Mouse (Mus musculus) kidney, embryonic 16.5 days (tissue): ENCODE data around the gene Myo10. TPM values are rescaled to one million over a fixed set of nuclear protein-coding genes. Genes with fewer than 3 reads are reported as not detected.

Experiments used
- ATAC-seq: fragments of 200-750 bp; cut with Nextera tagmentation; 2 replicates; pipeline ENCODE4 v1.8.0; 2017; ENCODE audit warnings: moderate TSS enrichment; ENCODE audit not compliant: low FRiP score, low TSS enrichment
- H3K27ac ChIP-seq: fragments of 300-500 bp; sonication (generic); 2 replicates; pipeline ENCODE4 v1.5.1; 2014; ENCODE audit warnings: low read length
- H3K27me3 ChIP-seq: fragments of 300-500 bp; sonication (generic); 2 replicates; pipeline ENCODE4 v1.6.1; 2014; ENCODE audit warnings: low read length, control low read depth, mixed read lengths; ENCODE audit not compliant: insufficient read depth
- H3K36me3 ChIP-seq: fragments of 300-500 bp; sonication (generic); 2 replicates; pipeline ENCODE4 v1.6.1; 2014; ENCODE audit warnings: low read length, control low read depth, mixed read lengths; ENCODE audit not compliant: insufficient read depth
- H3K4me1 ChIP-seq: fragments of 300-500 bp; sonication (generic); 2 replicates; pipeline ENCODE4 v1.6.1; 2014; ENCODE audit warnings: low read length, control low read depth, mixed read lengths; ENCODE audit not compliant: insufficient read depth
- H3K4me2 ChIP-seq: fragments of 300-500 bp; sonication (generic); replicated peaks from 2 replicates; pipeline ENCODE4 v1.6.1; 2014; ENCODE audit warnings: low read depth, low read length
- H3K4me3 ChIP-seq: fragments of 300-500 bp; sonication (generic); 2 replicates; pipeline ENCODE4 v1.5.1; 2014; ENCODE audit warnings: mild to moderate bottlenecking, low read length
- H3K9ac ChIP-seq: fragments of 300-500 bp; sonication (generic); replicated peaks from 2 replicates; pipeline ENCODE4 v1.6.1; 2014; ENCODE audit warnings: low read length
- H3K9me3 ChIP-seq: fragments of 300-500 bp; sonication (generic); 2 replicates; pipeline ENCODE4 v1.6.1; 2016; ENCODE audit warnings: low read length, control low read depth
- WGBS: fragments of 180-500 bp; shearing (Covaris S2); extraction: QIAGEN DNeasy Blood & Tissue Kit; methylation state at CpG from one replicate; pipeline ENCODE4 v1.1.7; 2014; 5-methylcytosine and 5-hydroxymethylcytosine counted together
- polyA plus RNA-seq: library from polyadenylated mRNA; unstranded; fragments of >200 nt; fragmentation: Nextera tagmentation; extraction: Ambion mirVana; gene quantifications from 2 replicates; pipeline ENCODE4 v1.2.1, GENCODE M21; 2015

Gene Myo10
- polyA plus RNA-seq, 1 experiment from 2014 or later, result 33.2 TPM

- Histone ChIP-seq H3K36me3 (no peaks in the 10 kb centered on the region), H3K4me3 (no peak overlapping the region), H3K27me3 (no peaks in the 10 kb centered on the region), H3K9ac (no peak overlapping the region), H3K4me2 (no peak overlapping the region), H3K4me1 (peaks cover 35% of the 10 kb centered on the region), H3K9me3 (no peaks in the 10 kb centered on the region), H3K27ac (peak overlapping the region; percentile 68)
- peak; percentile 92 for ATAC-seq
- WGBS, result 69% methylated on average over 11 of the region's 11 CpGs
Observed at GRCm38 (mm10) chr15:25589318-25589902, 32.9 kb upstream of the Myo10 start.

- H3K4me2 ChIP-seq, result no peak overlapping the region
- H3K36me3 ChIP-seq, result no peaks in the 10 kb centered on the region
- no peaks in the 10 kb centered on the region for H3K27me3 ChIP-seq
- ATAC-seq, result peak; percentile 65; the same call in 1 of the 2 replicates
- no peak overlapping the region; the same call in 1 of the 2 replicates for H3K9ac ChIP-seq
- H3K4me3 ChIP-seq, result no peak overlapping the region
- H3K27ac ChIP-seq, result peak overlapping the region; percentile 68
- H3K4me1 ChIP-seq, result peaks cover 35% of the 10 kb centered on the region
- WGBS, result 29% methylated on average over 5 of the region's 5 CpGs
- no peaks in the 10 kb centered on the region for H3K9me3 ChIP-seq
Observed at GRCm38 (mm10) chr15:25589916-25590315, 32.4 kb upstream of the Myo10 start.

DNA sequence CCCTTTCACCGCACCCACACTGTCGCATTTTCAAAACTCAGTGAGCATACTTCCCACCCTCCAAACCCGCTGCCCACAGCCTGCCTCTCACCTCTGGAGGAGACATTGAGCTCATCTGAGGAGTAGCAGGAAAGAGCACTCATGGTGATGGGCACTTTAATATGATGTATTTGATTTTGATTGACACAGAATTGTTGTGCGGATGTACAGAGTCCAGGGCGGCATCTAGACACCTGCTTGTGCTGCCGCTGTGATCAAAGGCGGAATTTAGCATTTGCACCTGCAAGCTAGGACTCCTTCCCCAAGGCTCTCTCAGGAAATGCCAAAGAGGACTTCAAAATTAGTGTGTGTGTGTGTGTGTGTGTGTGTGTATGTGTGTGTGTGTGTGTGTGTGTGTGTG lies 31.4 kb upstream of the Myo10 start:
- WGBS, result 68% methylated on average over 7 of the region's 7 CpGs
- Histone ChIP-seq H3K36me3 (no peaks in the 10 kb centered on the region), H3K4me1 (peaks cover 29% of the 10 kb centered on the region), H3K27me3 (no peaks in the 10 kb centered on the region), H3K9ac (no peak overlapping the region), H3K4me2 (no peak overlapping the region), H3K9me3 (no peaks in the 10 kb centered on the region), H3K4me3 (no peak overlapping the region), H3K27ac (no peak overlapping the region; the same call in 1 of the 2 replicates)
- no peak for ATAC-seq

GRCm38 (mm10) chr15:25591964-25592363 lies 30.4 kb upstream of the Myo10 start:
- H3K9ac ChIP-seq, result no peak overlapping the region
- no peak overlapping the region for H3K27ac ChIP-seq
- no peak overlapping the region for H3K4me3 ChIP-seq
- 77% methylated on average over 4 of the region's 4 CpGs for WGBS
- H3K4me1 ChIP-seq, result peaks cover 18% of the 10 kb centered on the region
- H3K27me3 ChIP-seq, result no peaks in the 10 kb centered on the region
- no peaks in the 10 kb centered on the region for H3K9me3 ChIP-seq
- no peak for ATAC-seq
- no peaks in the 10 kb centered on the region for H3K36me3 ChIP-seq
- H3K4me2 ChIP-seq, result no peak overlapping the region

DNA sequence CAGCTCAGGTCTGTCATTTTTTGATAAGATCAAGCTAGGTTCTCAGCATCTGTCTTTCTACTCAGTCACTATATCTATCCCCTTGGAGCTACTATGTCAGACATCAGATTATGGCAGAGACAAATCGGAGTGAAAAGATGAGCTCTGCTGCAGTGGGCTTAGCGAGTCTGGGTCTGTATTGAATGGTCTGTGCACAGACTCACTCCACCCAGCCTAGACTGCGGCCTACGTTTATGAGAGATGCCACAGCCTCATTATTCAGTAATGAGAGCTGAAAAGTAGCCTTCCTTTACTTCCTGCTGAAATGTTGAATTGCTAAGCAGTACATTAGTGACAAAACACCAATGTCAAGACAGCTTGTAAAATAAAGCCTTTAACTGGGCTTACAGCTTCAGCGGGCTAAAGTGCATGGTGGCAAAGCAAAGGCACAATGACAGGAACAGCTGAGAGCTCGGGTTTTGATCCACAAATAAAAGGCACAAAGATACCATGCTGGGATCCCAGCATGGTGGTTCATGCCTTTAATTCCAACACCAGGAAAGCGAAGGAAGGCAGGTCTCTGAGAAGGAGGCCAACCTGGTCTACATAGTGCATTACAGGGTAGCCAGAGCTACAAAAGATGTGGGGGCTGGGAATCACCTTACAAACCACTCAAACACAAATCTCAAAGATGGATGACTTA lies 28.7 kb upstream of the Myo10 start:
- no peak overlapping the region for H3K4me3 ChIP-seq
- no peaks in the 10 kb centered on the region for H3K27me3 ChIP-seq
- peaks cover 16% of the 10 kb centered on the region for H3K4me1 ChIP-seq
- no peaks in the 10 kb centered on the region for H3K36me3 ChIP-seq
- no peak for ATAC-seq
- H3K9ac ChIP-seq, result no peak overlapping the region
- no peak overlapping the region for H3K4me2 ChIP-seq
- no peaks in the 10 kb centered on the region for H3K9me3 ChIP-seq
- no peak overlapping the region for H3K27ac ChIP-seq
- WGBS, result 77% methylated on average over 7 of the region's 7 CpGs

- Histone ChIP-seq H3K4me3 (no peak overlapping the region), H3K36me3 (no peaks in the 10 kb centered on the region), H3K27ac (no peak overlapping the region), H3K4me1 (peaks cover 2% of the 10 kb centered on the region; the same call in 1 of the 2 replicates), H3K9me3 (no peaks in the 10 kb centered on the region), H3K4me2 (no peak overlapping the region), H3K9ac (no peak overlapping the region), H3K27me3 (no peaks in the 10 kb centered on the region)
- 91% methylated on average over 5 of the region's 5 CpGs for WGBS
- ATAC-seq, result no peak
Observed at GRCm38 (mm10) chr15:25598313-25598712, 24.0 kb upstream of the Myo10 start.

DNA sequence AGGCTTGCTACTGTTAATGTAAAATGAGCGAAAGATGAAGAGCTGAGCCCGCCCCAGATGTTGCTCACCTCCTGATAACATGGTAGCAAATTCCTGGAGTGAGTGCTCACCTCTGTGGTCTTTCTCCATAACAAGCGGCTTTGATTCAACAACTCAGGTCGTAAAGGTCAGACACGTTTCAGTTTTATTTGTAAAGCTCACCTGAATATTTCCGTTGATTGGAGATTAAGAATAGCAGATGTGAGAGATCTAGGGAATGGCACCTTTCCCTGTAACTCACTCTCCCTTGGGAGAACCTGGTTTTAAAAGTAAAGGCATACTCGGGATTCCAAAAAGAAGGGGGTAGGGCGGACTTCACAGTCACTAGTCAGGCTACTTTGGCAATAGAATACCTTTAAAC lies 20.0 kb upstream of the Myo10 start:
- Histone ChIP-seq H3K9me3 (peaks cover 3% of the 10 kb centered on the region; the same call in 1 of the 2 replicates), H3K27ac (no peak overlapping the region), H3K9ac (no peak overlapping the region), H3K4me3 (no peak overlapping the region), H3K4me1 (peaks cover 10% of the 10 kb centered on the region; the same call in 1 of the 2 replicates), H3K27me3 (no peaks in the 10 kb centered on the region), H3K4me2 (no peak overlapping the region), H3K36me3 (no peaks in the 10 kb centered on the region)
- ATAC-seq, result no peak
- WGBS, result 63% methylated on average over 8 of the region's 8 CpGs

GRCm38 (mm10) chr15:25603286-25603685 lies 19.0 kb upstream of the Myo10 start:
- ATAC-seq, result peak; percentile 86
- H3K4me2 ChIP-seq, result 0 out of 2 replicates have a peak overlapping the region, but pooled peaks have one; percentile 13
- 15% methylated on average over 6 of the region's 6 CpGs for WGBS

GRCm38 (mm10) chr15:25604231-25604630 lies 18.1 kb upstream of the Myo10 start:
- Histone ChIP-seq H3K36me3 (no peaks in the 10 kb centered on the region), H3K4me2 (no peak overlapping the region), H3K4me1 (peaks cover 10% of the 10 kb centered on the region; the same call in 1 of the 2 replicates), H3K9me3 (peaks cover 3% of the 10 kb centered on the region; the same call in 1 of the 2 replicates), H3K27ac (no peak overlapping the region), H3K9ac (no peak overlapping the region), H3K27me3 (no peaks in the 10 kb centered on the region), H3K4me3 (no peak overlapping the region)
- 61% methylated on average over 1 of the region's 1 CpGs for WGBS
- ATAC-seq, result no peak

More at GRCm38 (mm10) chr15:25603286-25603685, 19.0 kb upstream of the Myo10 start:
- H3K4me3 ChIP-seq, result no peak overlapping the region
- H3K9me3 ChIP-seq, result peaks cover 3% of the 10 kb centered on the region; the same call in 1 of the 2 replicates
- H3K4me1 ChIP-seq, result peaks cover 10% of the 10 kb centered on the region; the same call in 1 of the 2 replicates
- no peak overlapping the region for H3K27ac ChIP-seq
- H3K27me3 ChIP-seq, result no peaks in the 10 kb centered on the region
- no peaks in the 10 kb centered on the region for H3K36me3 ChIP-seq
- H3K9ac ChIP-seq, result no peak overlapping the region

- no peak for ATAC-seq
- Histone ChIP-seq H3K27ac (no peak overlapping the region), H3K4me2 (no peak overlapping the region), H3K27me3 (no peaks in the 10 kb centered on the region), H3K36me3 (no peaks in the 10 kb centered on the region), H3K9me3 (peaks cover 3% of the 10 kb centered on the region; the same call in 1 of the 2 replicates), H3K4me3 (no peak overlapping the region), H3K4me1 (peaks cover 10% of the 10 kb centered on the region; the same call in 1 of the 2 replicates), H3K9ac (no peak overlapping the region)
- 78% methylated on average over 4 of the region's 4 CpGs for WGBS
Observed at GRCm38 (mm10) chr15:25605376-25605775, 16.9 kb upstream of the Myo10 start.
